Mouse (Mus musculus) spleen, adult 2 months (tissue): ENCODE results near the gene Cyp4f39.

Source experiments
- CTCF ChIP-seq: fragments of 200-500 bp; IDR thresholded peaks from 2 replicates; pipeline ENCODE4 v1.5.1; 2011; ENCODE audit warnings: mild to moderate bottlenecking, inconsistent platforms; ENCODE audit not compliant: insufficient read depth, insufficient read length, insufficient replicate concordance; ENCODE audit errors: extremely low read depth
- POLR2A ChIP-seq: fragments of 200-500 bp; IDR thresholded peaks from 2 replicates; pipeline ENCODE4 v1.6.1; 2011; ENCODE audit warnings: low read depth, low read length, inconsistent platforms

GRCm38 (mm10) chr17:32522816-32523215 is 70.3 kb downstream of the Cyp4f39 start:
- TF ChIP-seq CTCF (no peak), POLR2A (no peak)
